Mouse (Mus musculus) ES-E14 (cell line): ENCODE measurements around the gene Tmtc4. TPM values are rescaled to one million over a fixed set of nuclear protein-coding genes. Genes with fewer than 3 reads are reported as not detected.

Experiments
- DNase-seq: peaks from one replicate; pipeline ENCODE4 v3.0.0-alpha.2; 2013; ENCODE audit warnings: low read depth, low spot score
- H3K27ac ChIP-seq: 2 replicates; pipeline ENCODE4 v1.5.1; 2012; ENCODE audit warnings: low read depth, mild to moderate bottlenecking, low read length, moderate library complexity, mixed read lengths; ENCODE audit not compliant: poor library complexity, insufficient read depth, severe bottlenecking
- H3K36me3 ChIP-seq: 2 replicates; pipeline ENCODE4 v1.6.1; 2012; ENCODE audit warnings: mild to moderate bottlenecking, low read length, moderate library complexity, mixed read lengths; ENCODE audit not compliant: control insufficient read depth, poor library complexity, insufficient read depth, severe bottlenecking
- H3K4me1 ChIP-seq, 2 experiments: fragments of 150-350 bp in 1 of 2; sonication (generic) in 1 of 2; 2 replicates each; pipeline ENCODE4 v1.6.1; 2012; ENCODE audit warnings: low read length in 2 of 2, mild to moderate bottlenecking in 1 of 2, mixed read lengths in 1 of 2; ENCODE audit not compliant: control insufficient read depth in 2 of 2, insufficient read depth in 2 of 2, poor library complexity in 1 of 2
- H3K4me3 ChIP-seq, 2 experiments: fragments of 150-350 bp in 1 of 2; sonication (generic) in 1 of 2; 2 replicates each; pipeline ENCODE4 v1.5.1; 2012; ENCODE audit warnings: low read length in 2 of 2, low read depth in 1 of 2, mild to moderate bottlenecking in 1 of 2, mixed read lengths in 1 of 2; ENCODE audit not compliant: insufficient read depth in 1 of 2, poor library complexity in 1 of 2, severe bottlenecking in 1 of 2
- H3K9ac ChIP-seq: 2 replicates; pipeline ENCODE4 v1.6.1; 2012; ENCODE audit warnings: low read depth, mild to moderate bottlenecking, low read length, mixed read lengths; ENCODE audit not compliant: poor library complexity, insufficient read depth, severe bottlenecking
- H3K9me3 ChIP-seq: fragments of 150-350 bp; sonication (generic); 2 replicates; pipeline ENCODE4 v1.6.1; 2012; ENCODE audit warnings: low read depth, mild to moderate bottlenecking, low read length; ENCODE audit not compliant: control insufficient read depth, insufficient read depth
- CHD2 ChIP-seq: IDR thresholded peaks from 2 replicates; pipeline ENCODE4 v1.6.1; 2014; ENCODE audit warnings: mild to moderate bottlenecking, low read depth, low read length, inconsistent platforms
- HCFC1 ChIP-seq: IDR thresholded peaks from 2 replicates; pipeline ENCODE4 v1.6.1; 2012; ENCODE audit warnings: low read length, inconsistent platforms, borderline replicate concordance; ENCODE audit not compliant: insufficient read depth
- MAFK ChIP-seq: IDR thresholded peaks from 2 replicates; pipeline ENCODE4 v1.6.1; 2014; ENCODE audit warnings: mild to moderate bottlenecking, low read depth, low read length, inconsistent platforms; ENCODE audit not compliant: insufficient read depth
- ZC3H11A ChIP-seq: IDR thresholded peaks from 2 replicates; pipeline ENCODE4 v1.6.1; 2012; ENCODE audit warnings: low read depth, mild to moderate bottlenecking, inconsistent platforms, low read length, borderline replicate concordance
- ZNF384 ChIP-seq: IDR thresholded peaks from 2 replicates; pipeline ENCODE4 v1.6.1; 2012; ENCODE audit warnings: low read depth, low read length, inconsistent platforms
- in situ Hi-C, 2 experiments: fragments of 600-800 bp; cut with MboI; formaldehyde crosslinking; loops; one replicate each; pipeline ENCODE4 v1.15.1; 2025; ENCODE audit warnings: low sequenced_read_pairs in 2 of 2, inconsistent platforms in 1 of 2; ENCODE audit not compliant: unreplicated experiment in 2 of 2
- total RNA-seq: library from RNA; depleted of rRNA; stranded (reverse); fragments of 300-350 nt; gene quantifications from 2 replicates; pipeline ENCODE4 v1.2.3, GENCODE M21; 2012

Gene Tmtc4
- total RNA-seq, 1 experiment = 9.6 TPM

GRCm38 (mm10) chr14:122977797-122978140 is 6.1 kb downstream of the Tmtc4 start:
- DNase-seq = no peak
- H3K27ac ChIP-seq = no peak overlapping the region
- H3K4me1 ChIP-seq = peaks cover 0 to 2% of the 10 kb centered on the region in 2 experiments; a peak in 1 of 4 replicates
- no peak overlapping the region for H3K9ac ChIP-seq
- no peak overlapping the region for H3K4me3 ChIP-seq
- no peaks in the 10 kb centered on the region for H3K36me3 ChIP-seq
- in situ Hi-C loops = no loop called here
- TF ChIP-seq CHD2 (no peak), MAFK (no peak), ZNF384 (no peak), ZC3H11A (no peak), HCFC1 (no peak)
- H3K9me3 ChIP-seq = no peaks in the 10 kb centered on the region

- Histone ChIP-seq H3K4me1 (peaks cover 0 to 2% of the 10 kb centered on the region in 2 experiments; a peak in 1 of 4 replicates), H3K4me3 (no peak overlapping the region), H3K9ac (no peak overlapping the region), H3K9me3 (no peaks in the 10 kb centered on the region), H3K27ac (no peak overlapping the region), H3K36me3 (no peaks in the 10 kb centered on the region)
- in situ Hi-C loops = no loop called here
- TF ChIP-seq ZNF384 (no peak), CHD2 (no peak), MAFK (no peak), HCFC1 (no peak), ZC3H11A (no peak)
- DNase-seq = no peak
Measured at GRCm38 (mm10) chr14:122977056-122977796, 6.6 kb downstream of the Tmtc4 start.

- Histone ChIP-seq H3K9ac (no peak overlapping the region), H3K4me3 (no peak overlapping the region), H3K9me3 (no peaks in the 10 kb centered on the region), H3K36me3 (no peaks in the 10 kb centered on the region; the same call in 1 of the 2 replicates), H3K4me1 (no peaks in the 10 kb centered on the region), H3K27ac (no peak overlapping the region)
- TF ChIP-seq HCFC1 (no peak), CHD2 (no peak)
- DNase-seq = no peak
- in situ Hi-C loops = no loop called here
Measured at GRCm38 (mm10) chr14:122974854-122975570, 8.8 kb downstream of the Tmtc4 start.

GRCm38 (mm10) chr14:122973091-122973490 is 10.7 kb downstream of the Tmtc4 start:
- no peak for TF ChIP-seq HCFC1
- H3K36me3 ChIP-seq = no peaks in the 10 kb centered on the region; the same call in 1 of the 2 replicates
- H3K9me3 ChIP-seq = no peaks in the 10 kb centered on the region
- in situ Hi-C loops = no loop called here
- H3K4me1 ChIP-seq = no peaks in the 10 kb centered on the region
- H3K4me3 ChIP-seq = no peak overlapping the region
- no peak for DNase-seq
- H3K9ac ChIP-seq = no peak overlapping the region
- H3K27ac ChIP-seq = no peak overlapping the region
